Comparison of ENCODE assay signal across 8 mouse cellular contexts in genomic region chr1:92910239-92910885, GRCm38 (mm10). TPM values are rescaled to one million over a fixed set of nuclear protein-coding genes. Genes with fewer than 3 reads are reported as not detected.
DNase-seq lines count a peak whose midpoint lies in the region; ATAC-seq lines count a peak whose summit lies in the region.

TSS of gene Rnpepl1 (plus strand) at chr1:92910783.

- peak; percentile 68 for ATAC-seq in hindbrain, embryonic 11.5 days (ENCODE audit: low FRiP score)

- H3K4me2 ChIP-seq in hindbrain, embryonic 11.5 days (replicated peaks; ENCODE audit: low read depth, low read length): peak within 1 kb of the TSS; percentile 96

- H3K27me3 ChIP-seq in hindbrain, embryonic 11.5 days (ENCODE audit: control insufficient read depth, insufficient read depth, low read length): peaks cover 5% of the 10 kb centered on the region; the same call in 1 of the 2 replicates

- H3K9me3 ChIP-seq in hindbrain, embryonic 11.5 days (ENCODE audit: control insufficient read depth, low read length): no peaks in the 10 kb centered on the region

- DNase-seq in NIH3T3 (ENCODE audit: low read depth): peak; percentile 69
- DNase-seq in cerebellum, adult 9-11 months: peak; percentile 89
- peak; percentile 58 to 70 for DNase-seq in frontal cortex, postnatal 14 days (ENCODE audit: low spot score in 2 of 2)
- DNase-seq in hindbrain, embryonic 11.5 days (ENCODE audit: low spot score): peak; percentile 87
- DNase-seq in layer of hippocampus, postnatal 14 days (ENCODE audit: low spot score in 2 of 2): peak; percentile 70 to 76
- peak; percentile 79 for DNase-seq in lung, postnatal 10 days
- peak; percentile 57 for DNase-seq in ovary, postnatal 14 days (ENCODE audit: low spot score)
- DNase-seq in thymus, postnatal 25 days: peak; percentile 86

- H3K36me3 ChIP-seq in hindbrain, embryonic 11.5 days (ENCODE audit: control insufficient read depth, insufficient read depth, low read length): 0 out of 2 replicates have a peak, but pooled peaks cover 3% of the 10 kb centered on the region

- H3K4me1 ChIP-seq in hindbrain, embryonic 11.5 days (replicated peaks; ENCODE audit: control insufficient read depth, insufficient read depth, low read length): peaks cover 10% of the 10 kb centered on the region

- whole genome bisulfite sequencing in hindbrain, embryonic 11.5 days: under 1% methylated on average over 30 of the region's 57 CpGs

- peak within 1 kb of the TSS; percentile 86 for H3K4me3 ChIP-seq in hindbrain, embryonic 11.5 days (ENCODE audit: low read depth, low read length)

- H3K9ac ChIP-seq in hindbrain, embryonic 11.5 days (ENCODE audit: low read depth, low read length): peak within 1 kb of the TSS; percentile 90

- peak within 1 kb of the TSS; percentile 88 for H3K27ac ChIP-seq in hindbrain, embryonic 11.5 days (ENCODE audit: low read depth, low read length)

RNA-seq across cellular contexts. Expression of gene Rnpepl1, which starts in this region (rescaled TPM):
- 14.3 and 15.6 TPM in 2 replicates for polyA plus RNA-seq in hindbrain, embryonic 11.5 days (2014; fragmentation: Nextera tagmentation; extraction: Ambion mirVana)
- total RNA-seq in layer of hippocampus, postnatal 14 days (2021): 10 to 100 TPM; 40.1 to 46.9 TPM

Comparison
In these comparisons a context has a peak if more than half of its experiments do, and no peak if none do; other contexts are left out.
1. Peak in every context shown above with its lines: DNase-seq, ATAC-seq, H3K4me3 ChIP-seq and H3K27ac ChIP-seq.